Mouse (Mus musculus) CH12.LX (cell line): ENCODE measurements around the gene Ist1. TPM values are rescaled to one million over a fixed set of nuclear protein-coding genes. Genes with fewer than 3 reads are reported as not detected.

Experiments used
- DNase-seq: peaks from one replicate; pipeline ENCODE4 v3.0.0-alpha.2; 2013; ENCODE audit errors: extremely low read depth
- H3K27ac ChIP-seq: 2 replicates; pipeline ENCODE4 v1.5.1; 2012; ENCODE audit warnings: low read depth, mild to moderate bottlenecking, control low read depth, moderate library complexity; ENCODE audit not compliant: insufficient read depth
- H3K27me3 ChIP-seq: replicated peaks from 2 replicates; pipeline ENCODE3; 2012; ENCODE audit warnings: inconsistent platforms
- H3K36me3 ChIP-seq, 2 experiments: replicated peaks in 1 of 2; 2 replicates each; pipeline versions ENCODE3 to v1.6.1; 2012; ENCODE audit warnings: inconsistent platforms in 1 of 2, low read length in 1 of 2, mild to moderate bottlenecking in 1 of 2, mixed read lengths in 1 of 2, moderate library complexity in 1 of 2; ENCODE audit not compliant: control insufficient read depth in 1 of 2, insufficient read depth in 1 of 2
- H3K4me1 ChIP-seq, 2 experiments: 2 replicates each; pipeline ENCODE4 v1.6.1; 2012; ENCODE audit warnings: inconsistent platforms in 1 of 2, moderate library complexity in 1 of 2; ENCODE audit not compliant: insufficient read depth in 2 of 2, control insufficient read depth in 1 of 2
- H3K4me2 ChIP-seq: 2 replicates; pipeline ENCODE4 v1.6.1; 2012; ENCODE audit warnings: low read depth, mild to moderate bottlenecking, control low read depth; ENCODE audit not compliant: poor library complexity, insufficient read depth, severe bottlenecking
- H3K4me3 ChIP-seq, 3 experiments: fragments of 150-350 bp in 1 of 3; sonication (generic) in 1 of 3; replicated peaks in 1 of 3; 2 replicates each; pipeline versions ENCODE3 to v1.5.1; 2011 to 2012; ENCODE audit warnings: low read depth in 2 of 3, low read length in 2 of 3, mild to moderate bottlenecking in 2 of 3, moderate library complexity in 2 of 3, control low read depth in 1 of 3, improper control_type of control experiment in 1 of 3, inconsistent platforms in 1 of 3, mixed read lengths in 1 of 3; ENCODE audit not compliant: poor library complexity in 1 of 3
- H3K79me2 ChIP-seq: replicated peaks from 2 replicates; pipeline ENCODE4 v1.6.1; 2012; ENCODE audit warnings: mild to moderate bottlenecking, moderate library complexity; ENCODE audit not compliant: control insufficient read depth, poor library complexity, insufficient read depth, severe bottlenecking; ENCODE audit errors: extremely low read depth
- H3K9ac ChIP-seq: 2 replicates; pipeline ENCODE4 v1.6.1; 2012; ENCODE audit warnings: low read depth, mild to moderate bottlenecking, control low read depth, moderate library complexity; ENCODE audit not compliant: insufficient read depth
- H3K9me3 ChIP-seq: replicated peaks from 2 replicates; pipeline ENCODE3; 2012; ENCODE audit warnings: low read length, inconsistent platforms, mixed read lengths
- BHLHE40 ChIP-seq: IDR thresholded peaks from 2 replicates; pipeline ENCODE4 v1.6.1; 2011; ENCODE audit warnings: mild to moderate bottlenecking, low read depth, low read length, improper control_type of control experiment
- CHD2 ChIP-seq: IDR thresholded peaks from 2 replicates; pipeline ENCODE4 v1.6.1; 2011; ENCODE audit warnings: low read length, improper control_type of control experiment
- E2F4 ChIP-seq: IDR thresholded peaks from 2 replicates; pipeline ENCODE4 v1.6.1; 2011; ENCODE audit warnings: low read depth, low read length, improper control_type of control experiment; ENCODE audit not compliant: insufficient replicate concordance
- GABPA ChIP-seq: IDR thresholded peaks from 2 replicates; pipeline ENCODE4 v1.6.1; 2012; ENCODE audit warnings: low read depth, low read length, improper control_type of control experiment, inconsistent platforms; ENCODE audit not compliant: insufficient replicate concordance
- IRF4 ChIP-seq: IDR thresholded peaks from 2 replicates; pipeline ENCODE4 v1.6.1; 2014; ENCODE audit warnings: low read depth, mild to moderate bottlenecking, inconsistent platforms, low read length, improper control_type of control experiment
- JUN ChIP-seq: IDR thresholded peaks from 2 replicates; pipeline ENCODE4 v1.6.1; 2011; ENCODE audit warnings: low read depth, mild to moderate bottlenecking, low read length, improper control_type of control experiment, moderate library complexity; ENCODE audit not compliant: insufficient read depth
- KAT2A ChIP-seq: IDR thresholded peaks from 2 replicates; pipeline ENCODE4 v1.6.1; 2012; ENCODE audit warnings: low read length, improper control_type of control experiment, inconsistent platforms; ENCODE audit not compliant: insufficient replicate concordance
- MAX ChIP-seq: IDR thresholded peaks from 2 replicates; pipeline ENCODE4 v1.6.1; 2011; ENCODE audit warnings: low read length, improper control_type of control experiment
- MXI1 ChIP-seq: IDR thresholded peaks from 2 replicates; pipeline ENCODE4 v1.6.1; 2011; ENCODE audit warnings: mild to moderate bottlenecking, low read depth, low read length, improper control_type of control experiment
- NRF1 ChIP-seq: IDR thresholded peaks from 2 replicates; pipeline ENCODE4 v1.6.1; 2014; ENCODE audit warnings: low read depth, mild to moderate bottlenecking, inconsistent platforms, low read length, improper control_type of control experiment, moderate library complexity
- PAX5 ChIP-seq: IDR thresholded peaks from 2 replicates; pipeline ENCODE4 v1.6.1; 2012; ENCODE audit warnings: low read length, inconsistent platforms, mixed read lengths
- POLR2A ChIP-seq: IDR thresholded peaks from 2 replicates; pipeline ENCODE4 v1.6.1; 2011; ENCODE audit warnings: low read depth, mild to moderate bottlenecking, improper control_type of control experiment, low read length
- RAD21 ChIP-seq: IDR thresholded peaks from 2 replicates; pipeline ENCODE4 v1.6.1; 2011; ENCODE audit warnings: low read depth, mild to moderate bottlenecking, low read length, improper control_type of control experiment, moderate library complexity
- RCOR1 ChIP-seq: conservative IDR thresholded peaks from 2 replicates; pipeline ENCODE4 v1.6.1; 2012; ENCODE audit warnings: low read depth, mild to moderate bottlenecking, inconsistent platforms, low read length, improper control_type of control experiment
- SMC3 ChIP-seq: IDR thresholded peaks from 2 replicates; pipeline ENCODE4 v1.6.1; 2011; ENCODE audit warnings: low read depth, low read length, improper control_type of control experiment
- TCF12 ChIP-seq: IDR thresholded peaks from 2 replicates; pipeline ENCODE4 v1.6.1; 2014; ENCODE audit warnings: low read depth, mild to moderate bottlenecking, inconsistent platforms, low read length, improper control_type of control experiment
- UBTF ChIP-seq: IDR thresholded peaks from 2 replicates; pipeline ENCODE4 v1.6.1; 2012; ENCODE audit warnings: low read depth, mild to moderate bottlenecking, inconsistent platforms, low read length, improper control_type of control experiment, moderate library complexity
- USF1 ChIP-seq: IDR thresholded peaks from 2 replicates; pipeline ENCODE4 v1.6.1; 2014; ENCODE audit warnings: low read depth, mild to moderate bottlenecking, inconsistent platforms, low read length, improper control_type of control experiment
- USF2 ChIP-seq: conservative IDR thresholded peaks from 2 replicates; pipeline ENCODE4 v1.6.1; 2011; ENCODE audit warnings: low read depth, low read length, improper control_type of control experiment
- ZC3H11A ChIP-seq: IDR thresholded peaks from 2 replicates; pipeline ENCODE4 v1.6.1; 2012; ENCODE audit warnings: low read depth, mild to moderate bottlenecking, inconsistent platforms, low read length, improper control_type of control experiment
- ZKSCAN1 ChIP-seq: IDR thresholded peaks from 2 replicates; pipeline ENCODE4 v1.6.1; 2012; ENCODE audit warnings: low read depth, inconsistent platforms, low read length, improper control_type of control experiment, borderline replicate concordance
- ZMIZ1 ChIP-seq: IDR thresholded peaks from 2 replicates; pipeline ENCODE4 v1.6.1; 2012; ENCODE audit warnings: low read depth, mild to moderate bottlenecking, inconsistent platforms, low read length, improper control_type of control experiment
- ZNF384 ChIP-seq: IDR thresholded peaks from 2 replicates; pipeline ENCODE4 v1.6.1; 2012; ENCODE audit warnings: low read depth, low read length, improper control_type of control experiment, inconsistent platforms
- dilution Hi-C: fragments of 300-500 bp; cut with MboI; formaldehyde crosslinking; loops from 2 replicates; pipeline ENCODE4 v1.14.3; 2020; ENCODE audit warnings: low sequenced_read_pairs; ENCODE audit not compliant: extremely low pct_unique_long_range_greater_than_20kb, extremely low pct_ligation_motif_present
- in situ Hi-C: fragments of 300-500 bp; cut with MboI; formaldehyde crosslinking; loops from 3 replicates; pipeline ENCODE4 v1.14.3; 2019; ENCODE audit warnings: low sequenced_read_pairs, low pct_ligation_motif_present, low pct_unique_long_range_greater_than_20kb, mixed read lengths
- polyA plus RNA-seq: library from polyadenylated mRNA; unstranded; fragments of >175 nt; gene quantifications from 2 replicates; pipeline ENCODE4 v1.2.1, GENCODE M21; 2012; ENCODE audit warnings: low read depth; ENCODE audit not compliant: insufficient read length
- total RNA-seq, 2 experiments: library from RNA; depleted of rRNA; stranded (reverse); fragments of 300-350 nt in 1 of 2; fragments of >200 nt in 1 of 2; gene quantifications; 2 replicates each; pipeline ENCODE4 v1.2.3; 2012 to 2014

Ist1 gene
- total and polyA plus RNA-seq, 3 experiments, result 38.2 to 57.2 (median 53.1) TPM

DNA sequence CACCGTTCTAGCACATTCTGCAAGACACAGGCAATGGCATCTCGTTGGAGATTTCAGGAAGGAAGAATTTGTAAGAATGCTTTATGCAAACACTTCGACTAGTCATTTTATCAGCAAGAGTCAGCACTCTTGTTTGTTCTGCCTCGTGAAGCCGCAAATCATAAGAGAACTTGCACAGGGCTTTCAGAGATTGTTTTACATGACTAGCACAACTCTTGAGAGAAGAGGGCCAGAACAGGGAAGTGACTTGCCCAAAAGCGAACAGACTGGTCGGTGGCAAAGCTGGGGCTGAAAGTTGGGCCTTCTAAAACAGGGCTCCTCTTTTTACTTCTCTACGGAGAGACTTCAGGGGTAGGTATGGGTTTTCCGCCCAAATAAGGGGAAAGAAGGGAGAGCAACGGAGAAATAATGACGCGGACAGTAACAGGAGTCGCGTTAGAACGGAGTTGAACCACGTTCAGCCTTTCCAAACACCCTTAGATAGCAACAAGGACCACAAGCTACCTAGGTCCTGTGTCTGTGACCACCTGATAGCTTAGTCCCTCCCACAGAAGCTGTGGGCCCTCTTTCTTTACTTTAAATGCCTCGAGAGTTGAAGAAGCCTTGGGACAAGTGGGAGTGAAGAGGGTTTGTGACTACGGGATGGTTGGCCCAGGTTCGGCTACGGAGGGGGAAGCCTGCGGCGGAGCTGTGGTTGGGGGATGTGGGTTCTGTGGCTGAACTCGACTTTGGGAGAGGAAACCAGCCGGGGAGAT, 11.7 kb upstream of the Ist1 start:
- H3K36me3 ChIP-seq, result peaks cover 0 to 18% of the 10 kb centered on the region in 2 experiments
- peak overlapping the region; percentile 11; the same call in 1 of the 2 replicates for H3K9ac ChIP-seq
- H3K79me2 ChIP-seq, result no peaks in the 10 kb centered on the region
- dilution Hi-C loops (no loop called here), in situ Hi-C loops (no loop called here)
- peaks cover 21% of the 10 kb centered on the region for H3K27me3 ChIP-seq
- peak overlapping the region; percentile 80 for H3K4me2 ChIP-seq
- no peak for TF ChIP-seq SMC3
- TF ChIP-seq MXI1, result no peak
- no peak for TF ChIP-seq CHD2
- no peak for TF ChIP-seq RCOR1
- TF ChIP-seq ZMIZ1, result no peak
- TF ChIP-seq UBTF, result no peak
- TF ChIP-seq ZNF384, result no peak
- TF ChIP-seq PAX5, result no peak
- TF ChIP-seq ZKSCAN1, result no peak
- no peak for TF ChIP-seq NRF1
- TF ChIP-seq IRF4, result no peak
- no peak for TF ChIP-seq BHLHE40
- TF ChIP-seq MAX, result no peak
- TF ChIP-seq, all 38 proteins: peak for 0
- H3K4me3 ChIP-seq, result peak overlapping the region; percentile 49 to 73 (median 60)
- H3K27ac ChIP-seq, result no peak overlapping the region
- no peaks in the 10 kb centered on the region for H3K9me3 ChIP-seq
- DNase-seq, result peak; percentile 20
- H3K4me1 ChIP-seq, result peaks cover 0 to 20% of the 10 kb centered on the region in 2 experiments; a peak in 2 of 4 replicates

DNA sequence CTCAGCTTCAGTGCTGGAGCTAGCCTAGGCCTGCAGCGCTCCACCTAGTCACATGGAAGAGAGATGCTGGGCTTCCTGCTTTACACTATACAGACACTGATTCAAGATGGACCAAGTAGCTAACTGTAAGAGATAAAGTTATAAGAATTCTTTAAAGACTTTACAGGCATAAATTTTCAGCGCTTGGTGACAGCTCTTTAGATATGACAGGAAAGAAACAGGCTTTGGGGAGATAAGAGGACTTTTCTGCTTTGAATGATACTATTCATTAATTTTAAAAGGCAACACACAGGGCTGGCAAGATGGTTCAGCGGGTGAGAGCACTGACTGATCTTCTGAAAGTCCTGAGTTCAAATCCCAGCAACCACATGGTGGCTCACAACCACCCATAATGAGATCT, 5.4 kb upstream of the Ist1 start:
- Histone ChIP-seq H3K79me2 (no peaks in the 10 kb centered on the region), H3K27me3 (peaks cover 16% of the 10 kb centered on the region), H3K9ac (no peak overlapping the region), H3K4me2 (no peak overlapping the region), H3K36me3 (no peaks in the 10 kb centered on the region), H3K4me3 (no peak overlapping the region), H3K4me1 (peaks cover 3 to 8% of the 10 kb centered on the region in 2 experiments; a peak in 2 of 4 replicates), H3K9me3 (no peaks in the 10 kb centered on the region), H3K27ac (no peak overlapping the region)
- TF ChIP-seq KAT2A, result no peak
- TF ChIP-seq RAD21, result no peak
- no peak for TF ChIP-seq CHD2
- no peak for TF ChIP-seq USF1
- no peak for TF ChIP-seq TCF12
- TF ChIP-seq E2F4, result no peak
- TF ChIP-seq IRF4, result no peak
- TF ChIP-seq PAX5, result no peak
- no peak for TF ChIP-seq ZC3H11A
- TF ChIP-seq ZKSCAN1, result no peak
- TF ChIP-seq BHLHE40, result no peak
- no peak for TF ChIP-seq GABPA
- no peak for TF ChIP-seq USF2
- TF ChIP-seq POLR2A, result no peak
- no peak for TF ChIP-seq JUN
- in situ Hi-C loops, result no loop called here
- DNase-seq, result no peak
- dilution Hi-C loops, result no loop called here
